In genomic region chr17:47507523-47507922, GRCm38 (mm10) we compare ENCODE assay signal across 8 mouse cellular contexts. TPM values are rescaled to one million over a fixed set of nuclear protein-coding genes. Genes with fewer than 3 reads are reported as not detected.
DNase-seq lines count a peak whose midpoint lies in the region; ATAC-seq and TF ChIP-seq lines count a peak whose summit lies in the region.

No protein-coding gene starts in this region.

- no peaks in the 10 kb centered on the region for H3K9me3 ChIP-seq in heart, embryonic 15.5 days (replicated peaks)
- no peaks in the 10 kb centered on the region for H3K9me3 ChIP-seq in intestine, postnatal 0 days (ENCODE audit: control insufficient read depth)
- no peaks in the 10 kb centered on the region for H3K9me3 ChIP-seq in stomach, postnatal 0 days (ENCODE audit: control insufficient read depth, low read length)
- H3K9me3 ChIP-seq in hindbrain, embryonic 10.5 days, result no peaks in the 10 kb centered on the region

- no peak for ATAC-seq in heart, embryonic 15.5 days (replicated peaks; ENCODE audit: insufficient number of reproducible peaks, insufficient read depth, low FRiP score, low read depth)
- ATAC-seq in intestine, postnatal 0 days, result no peak
- no peak for ATAC-seq in stomach, postnatal 0 days (ENCODE audit: low FRiP score, low TSS enrichment)
- ATAC-seq in frontal cortex, adult (ENCODE audit: low TSS enrichment), result no peak

- H3K4me3 ChIP-seq in heart, embryonic 15.5 days, result peak overlapping the region; percentile 38; the same call in 1 of the 2 replicates
- peak overlapping the region; percentile 85 for H3K4me3 ChIP-seq in spleen, adult 2 months (ENCODE audit: extremely low read depth, insufficient read depth, insufficient read length)
- no peak overlapping the region for H3K4me3 ChIP-seq in intestine, postnatal 0 days (ENCODE audit: low read depth, low read length)
- no peak overlapping the region for H3K4me3 ChIP-seq in stomach, postnatal 0 days (ENCODE audit: low read depth, low read length)
- H3K4me3 ChIP-seq in hindbrain, embryonic 10.5 days, result no peak overlapping the region

- H3K9ac ChIP-seq in heart, embryonic 15.5 days, result no peak overlapping the region
- H3K9ac ChIP-seq in intestine, postnatal 0 days (ENCODE audit: low read depth, low read length), result no peak overlapping the region
- H3K9ac ChIP-seq in stomach, postnatal 0 days (ENCODE audit: low read length), result no peak overlapping the region; the same call in 1 of the 2 replicates

- no peak for TF ChIP-seq CTCF in spleen, adult 2 months (IDR thresholded peaks at IDR 0.05; ENCODE audit: extremely low read depth, insufficient read depth, insufficient read length, insufficient replicate concordance)
- TF ChIP-seq CTCF in intestine, postnatal 0 days (IDR thresholded peaks at IDR 0.05; ENCODE audit: low read depth), result no peak
- no peak for TF ChIP-seq CTCF in stomach, postnatal 0 days (IDR thresholded peaks at IDR 0.05; ENCODE audit: low read depth)

- no peak for TF ChIP-seq POLR2A in spleen, adult 2 months (IDR thresholded peaks at IDR 0.05; ENCODE audit: low read depth, low read length)

- peaks cover 57% of the 10 kb centered on the region for H3K4me1 ChIP-seq in heart, embryonic 15.5 days (replicated peaks)
- H3K4me1 ChIP-seq in spleen, adult 2 months (ENCODE audit: control insufficient read depth, insufficient read depth, insufficient read length), result peaks cover 37% of the 10 kb centered on the region
- peaks cover 10% of the 10 kb centered on the region; the same call in 1 of the 2 replicates for H3K4me1 ChIP-seq in intestine, postnatal 0 days (replicated peaks; ENCODE audit: control insufficient read depth, insufficient read depth, low read length)
- peaks cover 12% of the 10 kb centered on the region for H3K4me1 ChIP-seq in stomach, postnatal 0 days (replicated peaks; ENCODE audit: control insufficient read depth, insufficient read depth)
- H3K4me1 ChIP-seq in hindbrain, embryonic 10.5 days (replicated peaks), result peaks cover 48% of the 10 kb centered on the region

- 72% methylated on average over 2 of the region's 2 CpGs for WGBS in heart, embryonic 15.5 days
- 14% methylated on average over 2 of the region's 2 CpGs for WGBS in spleen, adult 2 months
- 63% methylated on average over 2 of the region's 2 CpGs for WGBS in intestine, postnatal 0 days
- WGBS in stomach, postnatal 0 days, result 67% methylated on average over 2 of the region's 2 CpGs
- 89% methylated on average over 2 of the region's 2 CpGs for WGBS in hindbrain, embryonic 10.5 days

- TF ChIP-seq EP300 in stomach, postnatal 0 days (optimal IDR thresholded peaks at IDR 0.05), result no peak

- H3K27me3 ChIP-seq in heart, embryonic 15.5 days, result no peaks in the 10 kb centered on the region
- H3K27me3 ChIP-seq in spleen, adult 2 months (ENCODE audit: control insufficient read depth, insufficient read depth, low read length), result no peaks in the 10 kb centered on the region
- H3K27me3 ChIP-seq in intestine, postnatal 0 days (replicated peaks; ENCODE audit: control insufficient read depth, insufficient read depth, low read length), result no peaks in the 10 kb centered on the region
- no peaks in the 10 kb centered on the region for H3K27me3 ChIP-seq in stomach, postnatal 0 days (ENCODE audit: control insufficient read depth, insufficient read depth, low read length)
- 0 out of 2 replicates have a peak, but pooled peaks cover 6% of the 10 kb centered on the region for H3K27me3 ChIP-seq in hindbrain, embryonic 10.5 days (ENCODE audit: insufficient read depth, poor library complexity, severe bottlenecking)

- DNase-seq in heart, postnatal 14 days, result no peak
- DNase-seq in spleen, adult 2 months (ENCODE audit: low read depth in 1 of 2, low spot score in 2 of 2), result no peak
- DNase-seq in spleen, postnatal 4 days (ENCODE audit: low spot score in 2 of 2), result no peak
- no peak for DNase-seq in stomach, postnatal 0 days (ENCODE audit: low spot score)
- DNase-seq in hindbrain, embryonic 10.5 days (ENCODE audit: low spot score), result no peak

- intact Hi-C loops in heart, postnatal 14 days (cut with DNase I), result no loop called here

- no peaks in the 10 kb centered on the region for H3K36me3 ChIP-seq in heart, embryonic 15.5 days
- H3K36me3 ChIP-seq in spleen, adult 2 months (ENCODE audit: control insufficient read depth, insufficient read depth, low read length), result peaks cover 4% of the 10 kb centered on the region
- no peaks in the 10 kb centered on the region for H3K36me3 ChIP-seq in intestine, postnatal 0 days (ENCODE audit: control insufficient read depth, insufficient read depth)
- no peaks in the 10 kb centered on the region for H3K36me3 ChIP-seq in stomach, postnatal 0 days (ENCODE audit: control insufficient read depth, insufficient read depth, low read length)
- no peaks in the 10 kb centered on the region for H3K36me3 ChIP-seq in hindbrain, embryonic 10.5 days

- peak overlapping the region; percentile 62 for H3K4me2 ChIP-seq in heart, embryonic 15.5 days
- peak overlapping the region; percentile 60 for H3K4me2 ChIP-seq in intestine, postnatal 0 days (replicated peaks; ENCODE audit: low read depth)
- H3K4me2 ChIP-seq in stomach, postnatal 0 days (replicated peaks; ENCODE audit: low read depth), result peak overlapping the region; percentile 57

- peak overlapping the region; percentile 93 for H3K27ac ChIP-seq in heart, embryonic 15.5 days
- H3K27ac ChIP-seq in spleen, adult 2 months (ENCODE audit: insufficient read depth, low read length), result peak overlapping the region; percentile 99
- H3K27ac ChIP-seq in intestine, postnatal 0 days (ENCODE audit: low read depth, low read length), result peak overlapping the region; percentile 84
- H3K27ac ChIP-seq in stomach, postnatal 0 days (replicated peaks), result peak overlapping the region; percentile 97
- no peak overlapping the region for H3K27ac ChIP-seq in hindbrain, embryonic 10.5 days

RNA-seq across cellular contexts. Expression of gene Ccnd3, which starts 2.7 kb away (rescaled TPM):
- 369 and 456 TPM in 2 replicates for polyA plus RNA-seq in heart, embryonic 15.5 days (2015; fragmentation: Nextera tagmentation; extraction: Ambion mirVana)
- 100 to 1,000 TPM in 1 of 2 experiments, 10 to 100 TPM in 1; 93.8 to 126 TPM for total RNA-seq in heart, postnatal 14 days (2021)
- 171 and 240 TPM in 2 replicates for polyA plus RNA-seq in spleen, adult 2 months (2012; rRNA removed)
- polyA plus RNA-seq in intestine, postnatal 0 days (2015; fragmentation: Nextera tagmentation; extraction: Ambion mirVana), result 175 and 180 TPM in 2 replicates
- polyA plus RNA-seq in stomach, postnatal 0 days (2015; fragmentation: Nextera tagmentation; extraction: Ambion mirVana), result 219 and 242 TPM in 2 replicates
- 289 and 330 TPM in 2 replicates for polyA plus RNA-seq in hindbrain, embryonic 10.5 days (2016; fragmentation: Nextera tagmentation; extraction: Ambion mirVana)

RNA-seq across cellular contexts. Expression of gene Taf8, which starts 5.4 kb away (rescaled TPM):
- 17.0 and 20.5 TPM in 2 replicates for polyA plus RNA-seq in heart, embryonic 15.5 days (2015; fragmentation: Nextera tagmentation; extraction: Ambion mirVana)
- 10 to 100 TPM; 14.9 to 15.6 TPM for total RNA-seq in heart, postnatal 14 days (2021)
- polyA plus RNA-seq in spleen, adult 2 months (2012; rRNA removed), result 26.5 and 29.7 TPM in 2 replicates
- polyA plus RNA-seq in intestine, postnatal 0 days (2015; fragmentation: Nextera tagmentation; extraction: Ambion mirVana), result 8.3 and 9.2 TPM in 2 replicates
- polyA plus RNA-seq in stomach, postnatal 0 days (2015; fragmentation: Nextera tagmentation; extraction: Ambion mirVana), result 11.0 and 11.1 TPM in 2 replicates
- polyA plus RNA-seq in hindbrain, embryonic 10.5 days (2016; fragmentation: Nextera tagmentation; extraction: Ambion mirVana), result 32.5 and 36.0 TPM in 2 replicates

Comparison
In these comparisons a context has a peak if more than half of its experiments do, and no peak if none do; other contexts are left out.
1. H3K4me3 ChIP-seq: peak in heart, embryonic 15.5 days (single experiment) and spleen, adult 2 months (single experiment); none in intestine, postnatal 0 days (single experiment), stomach, postnatal 0 days (single experiment) and hindbrain, embryonic 10.5 days (single experiment).
2. Peak in every context shown above with its lines, with median percentiles within 50 percentile points of each other: H3K4me2 ChIP-seq.